Comparison of ENCODE assay signal across 9 mouse cellular contexts in the genomic region with DNA sequence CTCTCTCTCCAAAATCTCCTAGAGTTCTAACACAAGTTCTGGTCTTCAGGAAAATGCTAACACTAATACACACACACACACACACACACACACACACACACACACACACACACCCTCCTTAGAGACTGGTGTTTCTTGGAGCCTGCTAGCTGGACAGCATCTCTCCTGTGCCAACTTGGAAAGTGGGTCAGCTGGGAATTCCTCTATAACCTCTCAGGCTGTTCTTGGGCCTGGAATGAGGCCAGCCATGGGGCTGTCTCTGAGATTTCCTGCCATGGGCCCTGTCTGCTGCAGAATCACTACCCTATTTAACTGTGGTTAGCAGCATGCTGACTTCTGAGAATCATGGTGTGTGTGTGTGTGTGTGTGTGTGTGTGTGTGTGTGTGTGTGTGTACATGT. TPM values are rescaled to one million over a fixed set of nuclear protein-coding genes. Genes with fewer than 3 reads are reported as not detected.
DNase-seq lines count a peak whose midpoint lies in the region; ATAC-seq and TF ChIP-seq lines count a peak whose summit lies in the region.
"Had no signal": no experiment of that assay in that cellular context is flagged by ENCODE, and none has a peak within 500 bp of the region (broad histone marks: within the 10 kb centered on the region; RNA-seq: fewer than 3 reads in every experiment).

No protein-coding gene starts in this region.

- H3K27ac ChIP-seq in kidney, adult 2 months (ENCODE audit: insufficient read depth, low read depth, low read length): no peak overlapping the region
- H3K27ac ChIP-seq in kidney, embryonic 15.5 days: no peak overlapping the region
- peak overlapping the region; percentile 66 for H3K27ac ChIP-seq in heart, postnatal 0 days (ENCODE audit: low read depth)
- H3K27ac ChIP-seq in forebrain, embryonic 11.5 days (ENCODE audit: low read depth, low read length): no peak overlapping the region
- H3K27ac ChIP-seq in midbrain, embryonic 10.5 days (replicated peaks): no peak overlapping the region

- no peak for TF ChIP-seq POLR2A in kidney, adult 2 months (IDR thresholded peaks at IDR 0.05; ENCODE audit: low read depth, low read length)

- TF ChIP-seq CTCF in kidney, adult 2 months (conservative IDR thresholded peaks at IDR 0.05; ENCODE audit: insufficient read depth, insufficient read length, low read depth, low read length): no peak
- no peak for TF ChIP-seq CTCF in heart, postnatal 0 days (IDR thresholded peaks at IDR 0.05; ENCODE audit: low read depth)

- no peaks in the 10 kb centered on the region for H3K27me3 ChIP-seq in kidney, adult 2 months (replicated peaks; ENCODE audit: control insufficient read depth, insufficient read depth, low read length)
- H3K27me3 ChIP-seq in kidney, embryonic 15.5 days: no peaks in the 10 kb centered on the region
- no peaks in the 10 kb centered on the region for H3K27me3 ChIP-seq in heart, postnatal 0 days (ENCODE audit: control insufficient read depth, insufficient read depth, low read length)
- H3K27me3 ChIP-seq in forebrain, embryonic 11.5 days (ENCODE audit: control insufficient read depth, insufficient read depth, low read length): no peaks in the 10 kb centered on the region
- H3K27me3 ChIP-seq in midbrain, embryonic 10.5 days (ENCODE audit: low read depth, poor library complexity, severe bottlenecking): no peaks in the 10 kb centered on the region

- ATAC-seq in kidney, embryonic 15.5 days (replicated peaks; ENCODE audit: low FRiP score): no peak
- peak; percentile 37 for ATAC-seq in heart, postnatal 0 days (ENCODE audit: insufficient read depth, low read depth)
- no peak for ATAC-seq in forebrain, embryonic 11.5 days (replicated peaks; ENCODE audit: low FRiP score)

- H3K9ac ChIP-seq in kidney, embryonic 15.5 days: no peak overlapping the region
- H3K9ac ChIP-seq in heart, postnatal 0 days (replicated peaks; ENCODE audit: low read depth, low read length): no peak overlapping the region
- no peak overlapping the region for H3K9ac ChIP-seq in forebrain, embryonic 11.5 days (ENCODE audit: low read length)

- H3K36me3 ChIP-seq in kidney, adult 2 months (ENCODE audit: control insufficient read depth, insufficient read depth, low read length): no peaks in the 10 kb centered on the region
- H3K36me3 ChIP-seq in kidney, embryonic 15.5 days: no peaks in the 10 kb centered on the region
- no peaks in the 10 kb centered on the region for H3K36me3 ChIP-seq in heart, postnatal 0 days (replicated peaks; ENCODE audit: control insufficient read depth, insufficient read depth, low read length)
- no peaks in the 10 kb centered on the region for H3K36me3 ChIP-seq in forebrain, embryonic 11.5 days (ENCODE audit: control insufficient read depth, insufficient read depth, low read length)
- no peaks in the 10 kb centered on the region for H3K36me3 ChIP-seq in midbrain, embryonic 10.5 days

- H3K4me3 ChIP-seq in kidney, adult 2 months (ENCODE audit: insufficient read depth, low read depth, low read length): no peak overlapping the region
- no peak overlapping the region for H3K4me3 ChIP-seq in kidney, embryonic 15.5 days (replicated peaks)
- no peak overlapping the region for H3K4me3 ChIP-seq in heart, postnatal 0 days (ENCODE audit: low read depth, low read length)
- H3K4me3 ChIP-seq in forebrain, embryonic 11.5 days (ENCODE audit: low read depth, low read length): no peak overlapping the region
- H3K4me3 ChIP-seq in midbrain, embryonic 10.5 days: no peak overlapping the region

- H3K4me2 ChIP-seq in kidney, embryonic 15.5 days: no peak overlapping the region
- H3K4me2 ChIP-seq in heart, postnatal 0 days (ENCODE audit: low read depth, low read length): no peak overlapping the region
- H3K4me2 ChIP-seq in forebrain, embryonic 11.5 days (ENCODE audit: low read depth, low read length, severe bottlenecking): no peak overlapping the region

- no peak for TF ChIP-seq EP300 in heart, postnatal 0 days (IDR thresholded peaks at IDR 0.05; ENCODE audit: low read depth)

- no peaks in the 10 kb centered on the region for H3K9me3 ChIP-seq in kidney, embryonic 15.5 days (replicated peaks)
- H3K9me3 ChIP-seq in heart, postnatal 0 days (replicated peaks; ENCODE audit: control insufficient read depth, low read length): no peaks in the 10 kb centered on the region
- no peaks in the 10 kb centered on the region for H3K9me3 ChIP-seq in forebrain, embryonic 11.5 days (ENCODE audit: control insufficient read depth, low read length)
- no peaks in the 10 kb centered on the region for H3K9me3 ChIP-seq in midbrain, embryonic 10.5 days (replicated peaks)

- H3K4me1 ChIP-seq in kidney, adult 2 months (ENCODE audit: control insufficient read depth, insufficient read depth, low read length): no peaks in the 10 kb centered on the region
- H3K4me1 ChIP-seq in kidney, embryonic 15.5 days: peaks cover 6% of the 10 kb centered on the region; the same call in 1 of the 2 replicates
- peaks cover 22% of the 10 kb centered on the region for H3K4me1 ChIP-seq in heart, postnatal 0 days (ENCODE audit: control insufficient read depth, insufficient read depth)
- H3K4me1 ChIP-seq in forebrain, embryonic 11.5 days (replicated peaks; ENCODE audit: control insufficient read depth, insufficient read depth, low read length): no peaks in the 10 kb centered on the region
- H3K4me1 ChIP-seq in midbrain, embryonic 10.5 days: peaks cover 10% of the 10 kb centered on the region

- peak; percentile 50 for DNase-seq in kidney, adult 2 months
- DNase-seq in 3T3-L1 (ENCODE audit: low read depth, low spot score): peak; percentile 70
- peak; percentile 75 for DNase-seq in adrenal gland, postnatal 14 days
- DNase-seq in heart, postnatal 0 days (ENCODE audit: low spot score): peak; percentile 67
- no peak for DNase-seq in B cell, adult 2 months
- no peak for DNase-seq in forebrain, embryonic 11.5 days (ENCODE audit: low spot score)
- DNase-seq in midbrain, embryonic 10.5 days (ENCODE audit: low spot score): no peak

RNA-seq across cellular contexts. Expression of gene Tekt5, which starts 40.3 kb away (rescaled TPM):
- polyA plus RNA-seq in kidney, adult 2 months (2012; rRNA removed): 0.64 and 0.77 TPM in 2 replicates
- 0.91 and 1.1 TPM in 2 replicates for polyA plus RNA-seq in kidney, embryonic 15.5 days (2015; fragmentation: Nextera tagmentation; extraction: Ambion mirVana)
- total RNA-seq in adrenal gland, postnatal 14 days (2021): not detected in 2 replicates
- 4.7 TPM in 1 of 2 replicates, not detected in the other for total RNA-seq in heart, postnatal 0 days (2014; rRNA removed; ENCODE audit: low replicate concordance)
- polyA plus RNA-seq in heart, postnatal 0 days (2015; fragmentation: Nextera tagmentation; extraction: Ambion mirVana): 0.26 and 0.45 TPM in 2 replicates
- 0.15 TPM in 1 of 2 replicates, not detected in the other for polyA plus RNA-seq in forebrain, embryonic 11.5 days (2014; fragmentation: Nextera tagmentation; extraction: Ambion mirVana)
- polyA plus RNA-seq in midbrain, embryonic 10.5 days (2016; fragmentation: Nextera tagmentation; extraction: Ambion mirVana): not detected in 2 replicates
- polyA plus RNA-seq: limb, embryonic 11.5 days had no signal

RNA-seq across cellular contexts. Expression of gene Emp2, which starts 41.2 kb away (rescaled TPM):
- 22.3 and 23.3 TPM in 2 replicates for polyA plus RNA-seq in kidney, adult 2 months (2012; rRNA removed)
- polyA plus RNA-seq in kidney, embryonic 15.5 days (2015; fragmentation: Nextera tagmentation; extraction: Ambion mirVana): 18.5 and 19.6 TPM in 2 replicates
- 8.3 and 8.5 TPM in 2 replicates for total RNA-seq in adrenal gland, postnatal 14 days (2021)
- 43.4 and 56.7 TPM in 2 replicates for total RNA-seq in heart, postnatal 0 days (2014; rRNA removed; ENCODE audit: low replicate concordance)
- 25.5 and 25.7 TPM in 2 replicates for polyA plus RNA-seq in heart, postnatal 0 days (2015; fragmentation: Nextera tagmentation; extraction: Ambion mirVana)
- 3.1 and 3.3 TPM in 2 replicates for polyA plus RNA-seq in forebrain, embryonic 11.5 days (2014; fragmentation: Nextera tagmentation; extraction: Ambion mirVana)
- polyA plus RNA-seq in midbrain, embryonic 10.5 days (2016; fragmentation: Nextera tagmentation; extraction: Ambion mirVana): 3.3 and 4.8 TPM in 2 replicates

RNA-seq across cellular contexts. Expression of gene Nubp1, which starts 56.7 kb away (rescaled TPM):
- 28.1 and 30.5 TPM in 2 replicates for polyA plus RNA-seq in kidney, adult 2 months (2012; rRNA removed)
- polyA plus RNA-seq in kidney, embryonic 15.5 days (2015; fragmentation: Nextera tagmentation; extraction: Ambion mirVana): 68.3 and 70.7 TPM in 2 replicates
- 23.1 and 25.6 TPM in 2 replicates for total RNA-seq in adrenal gland, postnatal 14 days (2021)
- 16.9 and 25.3 TPM in 2 replicates for total RNA-seq in heart, postnatal 0 days (2014; rRNA removed; ENCODE audit: low replicate concordance)
- polyA plus RNA-seq in heart, postnatal 0 days (2015; fragmentation: Nextera tagmentation; extraction: Ambion mirVana): 18.9 and 19.4 TPM in 2 replicates
- 69.1 and 71.3 TPM in 2 replicates for polyA plus RNA-seq in forebrain, embryonic 11.5 days (2014; fragmentation: Nextera tagmentation; extraction: Ambion mirVana)
- 73.7 and 80.5 TPM in 2 replicates for polyA plus RNA-seq in midbrain, embryonic 10.5 days (2016; fragmentation: Nextera tagmentation; extraction: Ambion mirVana)

Comparison
In these comparisons a context has a peak if more than half of its experiments do, and no peak if none do; other contexts are left out.
1. DNase-seq: peak in kidney, adult 2 months (single experiment), 3T3-L1 (single experiment), adrenal gland, postnatal 14 days (single experiment) and heart, postnatal 0 days (single experiment); none in B cell, adult 2 months (0 of 2), forebrain, embryonic 11.5 days (single experiment) and midbrain, embryonic 10.5 days (single experiment).